Mouse (Mus musculus): ENCODE measurements around the gene Prrt4. TPM values are rescaled to one million over a fixed set of nuclear protein-coding genes. Genes with fewer than 3 reads are reported as not detected.

Prrt4 gene
- total RNA-seq, 2 experiments from 2014 or later: 0.36 to 0.73 TPM

- intact Hi-C loops (cut with DNase I): no loop called here
- DNase-seq: peak; percentile 50
These were observed 14.8 kb upstream of the Prrt4 start for GRCm38 (mm10) chr6:29193961-29194750.

GRCm38 (mm10) chr6:29187936-29188335 lies 8.6 kb upstream of the Prrt4 start:
- no peak for DNase-seq
- intact Hi-C loops (cut with DNase I): no loop called here
- Histone ChIP-seq H3K27ac (no peak overlapping the region), H3K4me3 (no peak overlapping the region)
- TF ChIP-seq CTCF (IDR thresholded peaks at IDR 0.05): no peak

More at GRCm38 (mm10) chr6:29193961-29194750, 14.8 kb upstream of the Prrt4 start:
- Histone ChIP-seq H3K4me3 (peak overlapping the region; percentile 3; the same call in 1 of the 2 replicates), H3K27ac (peak overlapping the region; percentile 69)
- TF ChIP-seq CTCF (IDR thresholded peaks at IDR 0.05): no peak

GRCm38 (mm10) chr6:29179843-29180242 lies 459 bp upstream of the Prrt4 start:
- peak overlapping the region; percentile 81 for H3K4me3 ChIP-seq
- intact Hi-C loops (cut with DNase I): no loop called here

GRCm38 (mm10) chr6:29177901-29178879 lies 1.2 kb downstream of the Prrt4 start:
- H3K27ac ChIP-seq: no peak overlapping the region
- no peak; the same call in 1 of the 2 replicates for TF ChIP-seq CTCF (IDR thresholded peaks at IDR 0.05)
- DNase-seq: no peak
- intact Hi-C loops (cut with DNase I): no loop called here
- peak overlapping the region; percentile 81 for H3K4me3 ChIP-seq

More at GRCm38 (mm10) chr6:29179843-29180242, 459 bp upstream of the Prrt4 start:
- TF ChIP-seq CTCF (IDR thresholded peaks at IDR 0.05): no peak
- H3K27ac ChIP-seq: no peak overlapping the region; the same call in 1 of the 2 replicates
- DNase-seq: no peak

- Histone ChIP-seq H3K27ac (no peak overlapping the region), H3K4me3 (no peak overlapping the region)
- intact Hi-C loops (cut with DNase I): no loop called here
- no peak for DNase-seq
- TF ChIP-seq CTCF (IDR thresholded peaks at IDR 0.05): no peak
These were observed 4.3 kb downstream of the Prrt4 start for GRCm38 (mm10) chr6:29175113-29175512.

GRCm38 (mm10) chr6:29174368-29174767 lies 5.0 kb downstream of the Prrt4 start:
- no peak overlapping the region for H3K27ac ChIP-seq
- DNase-seq: no peak
- no peak for TF ChIP-seq CTCF (IDR thresholded peaks at IDR 0.05)
- intact Hi-C loops (cut with DNase I): no loop called here
- no peak overlapping the region for H3K4me3 ChIP-seq

- peak; percentile 84 for DNase-seq
- Histone ChIP-seq H3K27ac (peak overlapping the region; percentile 35; the same call in 1 of the 2 replicates), H3K4me3 (peak overlapping the region; percentile 78)
- intact Hi-C loops (cut with DNase I): loop anchor here (1.0 kb wide), 1 partner anchor 27 kb away; no protein-coding TSS in a partner anchor
- no peak; the same call in 1 of the 2 replicates for TF ChIP-seq CTCF (IDR thresholded peaks at IDR 0.05)
These were observed 8.4 kb downstream of the Prrt4 start for GRCm38 (mm10) chr6:29170952-29171388.

GRCm38 (mm10) chr6:29170063-29170921 lies 9.1 kb downstream of the Prrt4 start:
- intact Hi-C loops (cut with DNase I): no loop called here
- Histone ChIP-seq H3K27ac (peak overlapping the region; percentile 35; the same call in 1 of the 2 replicates), H3K4me3 (peak overlapping the region; percentile 78)
- peak; percentile 29 for DNase-seq
- TF ChIP-seq CTCF (IDR thresholded peaks at IDR 0.05): no peak

GRCm38 (mm10) chr6:29169675-29170062 lies 9.7 kb downstream of the Prrt4 start:
- intact Hi-C loops (cut with DNase I): no loop called here
- peak; percentile 27 for DNase-seq

GRCm38 (mm10) chr6:29168871-29169270 lies 10.5 kb downstream of the Prrt4 start:
- no peak for DNase-seq
- Histone ChIP-seq H3K4me3 (no peak overlapping the region), H3K27ac (no peak overlapping the region)
- intact Hi-C loops (cut with DNase I): no loop called here
- no peak for TF ChIP-seq CTCF (IDR thresholded peaks at IDR 0.05)

More at GRCm38 (mm10) chr6:29169675-29170062, 9.7 kb downstream of the Prrt4 start:
- no peak for TF ChIP-seq CTCF (IDR thresholded peaks at IDR 0.05)
- Histone ChIP-seq H3K27ac (no peak overlapping the region), H3K4me3 (peak overlapping the region; percentile 78; the same call in 1 of the 2 replicates)

GRCm38 (mm10) chr6:29166196-29166595 lies 13.2 kb downstream of the Prrt4 start:
- no peak for DNase-seq
- Histone ChIP-seq H3K4me3 (no peak overlapping the region), H3K27ac (no peak overlapping the region)
- intact Hi-C loops (cut with DNase I): loop anchor here (1.0 to 2.0 kb wide), 3 partner anchors 32 to 113 kb away; partner anchors contain the start of gene Fam71f2
- TF ChIP-seq CTCF (IDR thresholded peaks at IDR 0.05): peak; percentile 72

All from gastrocnemius, adult 2 months (tissue).